Mouse (Mus musculus) lung, postnatal 0 days (tissue): ENCODE results near the gene Pop5.

Experiments used
- CTCF ChIP-seq: IDR thresholded peaks from 2 replicates; pipeline ENCODE4 v1.5.1; 2016; ENCODE audit warnings: antibody characterized with exemption, mild to moderate bottlenecking
- EP300 ChIP-seq: IDR thresholded peaks from 2 replicates; pipeline ENCODE4 v1.6.1; 2016; ENCODE audit warnings: antibody characterized with exemption, mild to moderate bottlenecking, control low read depth

GRCm38 (mm10) chr5:115232516-115232915, 3.1 kb upstream of the Pop5 start:
- TF ChIP-seq EP300 (no peak), CTCF (no peak)
